Mouse (Mus musculus) heart, embryonic 13.5 days (tissue): ENCODE data around the gene Spp1. TPM values are rescaled to one million over a fixed set of nuclear protein-coding genes. Genes with fewer than 3 reads are reported as not detected.

Source experiments
- ATAC-seq: fragments of 200-750 bp; cut with Nextera tagmentation; 2 replicates; pipeline ENCODE4 v1.8.0; 2017; ENCODE audit warnings: moderate TSS enrichment; ENCODE audit not compliant: insufficient number of reproducible peaks, low FRiP score, low TSS enrichment; ENCODE audit errors: extremely low read depth
- H3K27ac ChIP-seq: fragments of 300-500 bp; sonication (generic); replicated peaks from 2 replicates; pipeline ENCODE4 v1.5.1; 2015; ENCODE audit warnings: moderate library complexity, mild to moderate bottlenecking, inconsistent platforms
- H3K27me3 ChIP-seq: fragments of 300-500 bp; sonication (generic); replicated peaks from 2 replicates; pipeline ENCODE4 v1.6.1; 2015; ENCODE audit warnings: mild to moderate bottlenecking, inconsistent platforms
- H3K36me3 ChIP-seq: fragments of 300-500 bp; sonication (generic); 2 replicates; pipeline ENCODE4 v1.6.1; 2015; ENCODE audit warnings: mild to moderate bottlenecking, inconsistent platforms
- H3K4me1 ChIP-seq: fragments of 300-500 bp; sonication (generic); 2 replicates; pipeline ENCODE4 v1.6.1; 2015; ENCODE audit warnings: inconsistent platforms
- H3K4me2 ChIP-seq: fragments of 300-500 bp; sonication (generic); 2 replicates; pipeline ENCODE4 v1.6.1; 2015; ENCODE audit warnings: inconsistent platforms, mild to moderate bottlenecking, moderate library complexity
- H3K4me3 ChIP-seq: fragments of 300-500 bp; sonication (generic); 2 replicates; pipeline ENCODE4 v1.5.1; 2015; ENCODE audit warnings: moderate library complexity, mild to moderate bottlenecking, inconsistent platforms
- H3K9ac ChIP-seq: fragments of 300-500 bp; sonication (generic); 2 replicates; pipeline ENCODE4 v1.6.1; 2015; ENCODE audit warnings: inconsistent platforms, mild to moderate bottlenecking, moderate library complexity
- H3K9me3 ChIP-seq: fragments of 300-500 bp; sonication (generic); 2 replicates; pipeline ENCODE4 v1.6.1; 2016; ENCODE audit warnings: inconsistent platforms
- whole genome bisulfite sequencing: fragments of 180-500 bp; shearing (Covaris S2); methylation state at CpG from one replicate; pipeline ENCODE4 v1.1.7; 2015; ENCODE audit warnings: mixed read lengths; 5-methylcytosine and 5-hydroxymethylcytosine counted together
- polyA plus RNA-seq: library from polyadenylated mRNA; unstranded; fragments of >200 nt; fragmentation: Nextera tagmentation; extraction: Ambion mirVana; gene quantifications from 2 replicates; pipeline ENCODE4 v1.2.1, GENCODE M21; 2015

Spp1 gene
- polyA plus RNA-seq = 6.0 and 12.9 TPM in 2 replicates

- ATAC-seq = no peak
- WGBS = 62% methylated on average over 7 of the region's 7 CpGs
- Histone ChIP-seq H3K4me2 (no peak within 1 kb of the TSS), H3K27me3 (no peaks in the 10 kb centered on the region), H3K4me1 (peaks cover 18% of the 10 kb centered on the region), H3K4me3 (no peak within 1 kb of the TSS), H3K36me3 (no peaks in the 10 kb centered on the region), H3K9ac (no peak within 1 kb of the TSS), H3K9me3 (no peaks in the 10 kb centered on the region), H3K27ac (no peak within 1 kb of the TSS)
These were observed at the start of gene Spp1 for GRCm38 (mm10) chr5:104434835-104435301. Spp1 (plus strand) TSS chr5:104435118.

GRCm38 (mm10) chr5:104385521-104385920 is 49.4 kb upstream of the Spp1 start:
- Histone ChIP-seq H3K4me2 (no peak overlapping the region), H3K27me3 (no peaks in the 10 kb centered on the region), H3K4me1 (no peaks in the 10 kb centered on the region), H3K36me3 (no peaks in the 10 kb centered on the region), H3K9ac (no peak overlapping the region), H3K9me3 (no peaks in the 10 kb centered on the region), H3K27ac (no peak overlapping the region), H3K4me3 (no peak overlapping the region)
- WGBS = 84% methylated on average over 16 of the region's 16 CpGs
- no peak for ATAC-seq

- 69% methylated on average over 5 of the region's 5 CpGs for WGBS
- H3K4me1 ChIP-seq = no peaks in the 10 kb centered on the region
- no peak overlapping the region for H3K9ac ChIP-seq
- no peaks in the 10 kb centered on the region for H3K9me3 ChIP-seq
- no peak for ATAC-seq
- H3K4me3 ChIP-seq = no peak overlapping the region
- H3K27me3 ChIP-seq = no peaks in the 10 kb centered on the region
- no peaks in the 10 kb centered on the region for H3K36me3 ChIP-seq
- no peak overlapping the region for H3K4me2 ChIP-seq
- no peak overlapping the region for H3K27ac ChIP-seq
These were observed 48.0 kb upstream of the Spp1 start for GRCm38 (mm10) chr5:104386908-104387307.

- H3K9me3 ChIP-seq = no peaks in the 10 kb centered on the region
- H3K9ac ChIP-seq = no peak overlapping the region
- WGBS = 69% methylated on average over 2 of the region's 2 CpGs
- no peak overlapping the region for H3K4me3 ChIP-seq
- no peaks in the 10 kb centered on the region for H3K4me1 ChIP-seq
- H3K4me2 ChIP-seq = no peak overlapping the region
- H3K27me3 ChIP-seq = no peaks in the 10 kb centered on the region
- H3K36me3 ChIP-seq = no peaks in the 10 kb centered on the region
- H3K27ac ChIP-seq = no peak overlapping the region
- no peak for ATAC-seq
These were observed 44.0 kb upstream of the Spp1 start for GRCm38 (mm10) chr5:104390962-104391361.

GRCm38 (mm10) chr5:104392784-104393183 is 42.1 kb upstream of the Spp1 start:
- H3K36me3 ChIP-seq = no peaks in the 10 kb centered on the region
- H3K9ac ChIP-seq = no peak overlapping the region
- H3K27ac ChIP-seq = no peak overlapping the region
- WGBS = 68% methylated on average over 5 of the region's 5 CpGs
- H3K9me3 ChIP-seq = no peaks in the 10 kb centered on the region
- no peaks in the 10 kb centered on the region for H3K27me3 ChIP-seq
- no peak overlapping the region for H3K4me2 ChIP-seq
- H3K4me3 ChIP-seq = no peak overlapping the region
- no peaks in the 10 kb centered on the region for H3K4me1 ChIP-seq
- ATAC-seq = no peak

GRCm38 (mm10) chr5:104396286-104396685 is 38.6 kb upstream of the Spp1 start:
- Histone ChIP-seq H3K9me3 (no peaks in the 10 kb centered on the region), H3K27ac (no peak overlapping the region), H3K36me3 (no peaks in the 10 kb centered on the region), H3K4me1 (peaks cover 3% of the 10 kb centered on the region; the same call in 1 of the 2 replicates), H3K4me3 (no peak overlapping the region), H3K9ac (no peak overlapping the region), H3K4me2 (no peak overlapping the region), H3K27me3 (no peaks in the 10 kb centered on the region)
- 65% methylated on average over 6 of the region's 6 CpGs for WGBS
- ATAC-seq = no peak

- Histone ChIP-seq H3K36me3 (no peaks in the 10 kb centered on the region), H3K9ac (no peak overlapping the region), H3K27me3 (no peaks in the 10 kb centered on the region), H3K4me2 (no peak overlapping the region), H3K27ac (no peak overlapping the region), H3K4me3 (no peak overlapping the region), H3K9me3 (no peaks in the 10 kb centered on the region), H3K4me1 (peaks cover 3% of the 10 kb centered on the region; the same call in 1 of the 2 replicates)
- ATAC-seq = no peak
- 47% methylated on average over 1 of the region's 1 CpGs for WGBS
These were observed 36.9 kb upstream of the Spp1 start for GRCm38 (mm10) chr5:104398001-104398400.

GRCm38 (mm10) chr5:104399291-104399950 is 35.5 kb upstream of the Spp1 start:
- Histone ChIP-seq H3K27ac (no peak overlapping the region), H3K9ac (no peak overlapping the region), H3K4me1 (peaks cover 3% of the 10 kb centered on the region; the same call in 1 of the 2 replicates), H3K27me3 (no peaks in the 10 kb centered on the region), H3K4me2 (no peak overlapping the region), H3K36me3 (no peaks in the 10 kb centered on the region), H3K9me3 (no peaks in the 10 kb centered on the region), H3K4me3 (no peak overlapping the region)
- ATAC-seq = no peak
- 57% methylated on average over 9 of the region's 9 CpGs for WGBS

GRCm38 (mm10) chr5:104399970-104400369 is 34.9 kb upstream of the Spp1 start:
- no peak overlapping the region for H3K27ac ChIP-seq
- no peaks in the 10 kb centered on the region for H3K9me3 ChIP-seq
- no peaks in the 10 kb centered on the region for H3K36me3 ChIP-seq
- H3K4me3 ChIP-seq = no peak overlapping the region
- H3K27me3 ChIP-seq = no peaks in the 10 kb centered on the region
- no peak overlapping the region for H3K4me2 ChIP-seq
- H3K4me1 ChIP-seq = peaks cover 3% of the 10 kb centered on the region; the same call in 1 of the 2 replicates
- no peak for ATAC-seq
- WGBS = 66% methylated on average over 1 of the region's 1 CpGs
- no peak overlapping the region for H3K9ac ChIP-seq

- H3K4me3 ChIP-seq = no peak overlapping the region
- no peak overlapping the region for H3K27ac ChIP-seq
- WGBS = 51% methylated on average over 3 of the region's 3 CpGs
- no peak overlapping the region for H3K4me2 ChIP-seq
- H3K9ac ChIP-seq = no peak overlapping the region
- H3K27me3 ChIP-seq = no peaks in the 10 kb centered on the region
- H3K9me3 ChIP-seq = no peaks in the 10 kb centered on the region
- no peaks in the 10 kb centered on the region for H3K36me3 ChIP-seq
- ATAC-seq = no peak
- H3K4me1 ChIP-seq = peaks cover 3% of the 10 kb centered on the region; the same call in 1 of the 2 replicates
These were observed 32.3 kb upstream of the Spp1 start for GRCm38 (mm10) chr5:104402651-104403050.

- Histone ChIP-seq H3K27me3 (no peaks in the 10 kb centered on the region), H3K4me1 (peaks cover 3% of the 10 kb centered on the region; the same call in 1 of the 2 replicates), H3K4me3 (no peak overlapping the region), H3K27ac (no peak overlapping the region), H3K4me2 (no peak overlapping the region), H3K36me3 (no peaks in the 10 kb centered on the region), H3K9ac (no peak overlapping the region), H3K9me3 (no peaks in the 10 kb centered on the region)
- WGBS = 62% methylated on average over 3 of the region's 3 CpGs
- no peak for ATAC-seq
These were observed 31.6 kb upstream of the Spp1 start for GRCm38 (mm10) chr5:104403351-104403750.

GRCm38 (mm10) chr5:104404551-104404950 is 30.4 kb upstream of the Spp1 start:
- ATAC-seq = no peak
- Histone ChIP-seq H3K36me3 (no peaks in the 10 kb centered on the region), H3K4me3 (no peak overlapping the region), H3K9ac (no peak overlapping the region), H3K4me1 (no peaks in the 10 kb centered on the region), H3K4me2 (no peak overlapping the region), H3K9me3 (no peaks in the 10 kb centered on the region), H3K27ac (no peak overlapping the region), H3K27me3 (no peaks in the 10 kb centered on the region)
- WGBS = 83% methylated on average over 7 of the region's 7 CpGs
